Mouse (Mus musculus) CH12.LX (cell line): ENCODE measurements around the gene Taf1.

ENCODE experiments used
- CTCF ChIP-seq, 2 experiments: IDR thresholded peaks in 1 of 2; conservative IDR thresholded peaks in 1 of 2; 2 replicates each; pipeline ENCODE4 v1.5.1; 2011 to 2012; ENCODE audit warnings: low read depth in 2 of 2, low read length in 2 of 2, improper control_type of control experiment in 1 of 2, inconsistent platforms in 1 of 2, mild to moderate bottlenecking in 1 of 2, moderate library complexity in 1 of 2
- E2F4 ChIP-seq: IDR thresholded peaks from 2 replicates; pipeline ENCODE4 v1.6.1; 2011; ENCODE audit warnings: low read depth, low read length, improper control_type of control experiment; ENCODE audit not compliant: insufficient replicate concordance
- MXI1 ChIP-seq: IDR thresholded peaks from 2 replicates; pipeline ENCODE4 v1.6.1; 2011; ENCODE audit warnings: mild to moderate bottlenecking, low read depth, low read length, improper control_type of control experiment
- POLR2A ChIP-seq: IDR thresholded peaks from 2 replicates; pipeline ENCODE4 v1.6.1; 2011; ENCODE audit warnings: low read depth, mild to moderate bottlenecking, improper control_type of control experiment, low read length
- SIN3A ChIP-seq: IDR thresholded peaks from 2 replicates; pipeline ENCODE4 v1.6.1; 2012; ENCODE audit warnings: low read length, improper control_type of control experiment, inconsistent platforms

DNA sequence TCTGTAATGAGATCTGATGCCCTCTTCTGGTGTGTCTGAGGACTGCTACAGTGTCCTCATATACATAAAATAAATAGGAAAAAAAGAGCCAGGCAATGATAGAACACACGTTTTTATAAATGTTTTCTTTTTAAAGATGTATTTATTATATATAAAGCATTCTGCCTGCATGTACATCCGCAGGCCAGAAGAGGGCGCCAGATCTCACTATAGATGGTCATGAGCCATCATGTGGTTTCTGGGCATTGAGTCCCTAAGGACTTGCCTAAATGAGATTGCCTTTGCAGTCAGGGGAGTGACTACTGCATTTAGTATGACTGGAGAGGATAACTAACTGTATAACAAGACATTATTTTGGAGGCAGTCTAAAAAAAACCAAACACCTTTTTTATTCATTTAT is 27.9 kb upstream of the Taf1 start:
- TF ChIP-seq MXI1 (no peak), SIN3A (no peak), CTCF (conservative IDR thresholded peaks at IDR 0.05 in 1 of 2, IDR thresholded peaks at IDR 0.05 in 1 of 2; ENCODE audit: low read depth in 2 of 2, low read length in 2 of 2) (peak; percentile 58 to 61), POLR2A (no peak), E2F4 (no peak)
